Mouse (Mus musculus): ENCODE measurements around the gene Lce1d.

The Lce1d gene

GRCm38 (mm10) chr3:92687110-92687509 lies at the start of gene Lce1d:
Gene Lce1d (minus strand): TSS chr3:92687210.
- DNase-seq (ENCODE audit: low spot score in 2 of 2), result no peak

- no peak for DNase-seq (ENCODE audit: low spot score in 2 of 2)
These were observed 35.6 kb upstream of the Lce1d start for GRCm38 (mm10) chr3:92722631-92723030.

GRCm38 (mm10) chr3:92720250-92720649 lies 33.2 kb upstream of the Lce1d start, which contains the start of gene Lce1f:
Gene Lce1f (minus strand): TSS chr3:92720350.
- DNase-seq (ENCODE audit: low spot score in 2 of 2), result no peak

- no peak for DNase-seq (ENCODE audit: low spot score in 2 of 2)
These were observed 28.1 kb upstream of the Lce1d start for GRCm38 (mm10) chr3:92715122-92715521.

- no peak for DNase-seq (ENCODE audit: low spot score in 2 of 2)
These were observed 22.0 kb upstream of the Lce1d start, which contains the start of gene Lce1e for GRCm38 (mm10) chr3:92708974-92709373. Gene Lce1e (minus strand): TSS chr3:92709074.

- DNase-seq (ENCODE audit: low spot score in 2 of 2), result no peak
These were observed 7.6 kb upstream of the Lce1d start for GRCm38 (mm10) chr3:92694613-92695012.

GRCm38 (mm10) chr3:92691688-92692087 lies 4.7 kb upstream of the Lce1d start:
- DNase-seq (ENCODE audit: low spot score in 2 of 2), result no peak

- peak; percentile 5 to 58 for DNase-seq (ENCODE audit: low spot score in 2 of 2)
These were observed 2.1 kb upstream of the Lce1d start for GRCm38 (mm10) chr3:92689154-92689553.

- DNase-seq (ENCODE audit: low spot score in 2 of 2), result no peak
These were observed 8.1 kb downstream of the Lce1d start, which contains the start of gene Lce1c for GRCm38 (mm10) chr3:92678947-92679346. Gene Lce1c (plus strand): TSS chr3:92679247.

- DNase-seq (ENCODE audit: low spot score in 2 of 2), result no peak
These were observed 16.8 kb downstream of the Lce1d start, which contains the start of gene Lce1a2 for GRCm38 (mm10) chr3:92670215-92670614. Gene Lce1a2 (minus strand): TSS chr3:92670315.

GRCm38 (mm10) chr3:92656826-92657225 lies 30.2 kb downstream of the Lce1d start, which contains the start of gene Lce1b:
Gene Lce1b (minus strand): TSS chr3:92656926.
- DNase-seq (ENCODE audit: low spot score in 2 of 2), result no peak

- no peak for DNase-seq (ENCODE audit: low spot score in 2 of 2)
These were observed 38.8 kb downstream of the Lce1d start, which contains the start of gene Lce1a1 for GRCm38 (mm10) chr3:92648207-92648606. Gene Lce1a1 (minus strand): TSS chr3:92648307.

- DNase-seq (ENCODE audit: low spot score in 2 of 2), result no peak
These were observed 47.2 kb downstream of the Lce1d start for GRCm38 (mm10) chr3:92639854-92640253.

- no peak for DNase-seq (ENCODE audit: low spot score in 2 of 2)
These were observed 48.4 kb downstream of the Lce1d start for GRCm38 (mm10) chr3:92638653-92638991.

GRCm38 (mm10) chr3:92637745-92638652 lies 49.0 kb downstream of the Lce1d start:
- DNase-seq (ENCODE audit: low spot score in 2 of 2), result no peak
